Mouse (Mus musculus) inflammation-experienced regulatory T-cells, adult 6 months (primary cell): ENCODE results near the gene Ccnb2. TPM values are rescaled to one million over a fixed set of nuclear protein-coding genes. Genes with fewer than 3 reads are reported as not detected.

ENCODE experiments used
- ATAC-seq: one replicate; pipeline ENCODE4 v1.8.0; 2017
- polyA plus RNA-seq, 3 experiments: library from polyadenylated mRNA; unstranded; fragments of 100-300 nt; shearing (Covaris generic); gene quantifications; one replicate each; pipeline ENCODE4 v1.2.1; 2017

The Ccnb2 gene
- polyA plus RNA-seq, 3 experiments from 2014 or later: 14.7 to 186 (median 20.5) TPM

- no peak for ATAC-seq
Measured at GRCm38 (mm10) chr9:70383750-70384149, 37.6 kb downstream of the Ccnb2 start.

GRCm38 (mm10) chr9:70382091-70382490 is 39.3 kb downstream of the Ccnb2 start:
- no peak for ATAC-seq

GRCm38 (mm10) chr9:70379502-70380467 is 41.6 kb downstream of the Ccnb2 start:
- ATAC-seq: no peak

GRCm38 (mm10) chr9:70371638-70372037 is 49.7 kb downstream of the Ccnb2 start:
- no peak for ATAC-seq

- ATAC-seq: no peak
Measured at GRCm38 (mm10) chr9:70366898-70367297, 54.4 kb downstream of the Ccnb2 start.

- ATAC-seq: no peak
Measured at GRCm38 (mm10) chr9:70365915-70366314, 55.4 kb downstream of the Ccnb2 start.

- no peak for ATAC-seq
Measured at GRCm38 (mm10) chr9:70364741-70365140, 56.6 kb downstream of the Ccnb2 start.

GRCm38 (mm10) chr9:70359402-70360131 is 61.8 kb downstream of the Ccnb2 start:
- ATAC-seq: no peak

Other genes starting within 250 kb of the Ccnb2 start
- 10 to 100 TPM; 25.0 to 41.4 (median 29.7) TPM for gene Myo1e, start 214.2 kb downstream of the Ccnb2 start, polyA plus RNA-seq
- gene Rnf111, start 82.2 kb upstream of the Ccnb2 start, polyA plus RNA-seq: 10 to 100 TPM; 21.1 to 29.6 (median 29.0) TPM
- 100 to 1,000 TPM in 1 of 3 experiments, 10 to 100 TPM in 2; 63.4 to 116 (median 91.7) TPM for gene Sltm, start 121.2 kb upstream of the Ccnb2 start, polyA plus RNA-seq
- under 1 TPM; 0.21 to 0.87 (median 0.30) TPM for gene Gm10642, start 234.7 kb upstream of the Ccnb2 start, polyA plus RNA-seq
- gene Mindy2, start 235.6 kb upstream of the Ccnb2 start, polyA plus RNA-seq: 10 to 100 TPM in 2 of 3 experiments, 1 to 10 TPM in 1; 9.4 to 17.6 (median 13.6) TPM